In genomic region chr3:65136897-65137296, GRCm38 (mm10) we compare ENCODE assay signal across 18 mouse cellular contexts. TPM values are rescaled to one million over a fixed set of nuclear protein-coding genes. Genes with fewer than 3 reads are reported as not detected.
DNase-seq lines count a peak whose midpoint lies in the region; ATAC-seq lines count a peak whose summit lies in the region.
"Had no signal": no experiment of that assay in that cellular context is flagged by ENCODE, and none has a peak within 500 bp of the region (broad histone marks: within the 10 kb centered on the region; RNA-seq: fewer than 3 reads in every experiment).

No protein-coding gene starts in this region.

- H3K4me3 ChIP-seq in heart, embryonic 13.5 days: no peak overlapping the region
- H3K4me3 ChIP-seq in hindbrain, embryonic 10.5 days: no peak overlapping the region
- H3K4me3 ChIP-seq: embryonic facial prominence, embryonic 13.5 days; midbrain, embryonic 10.5 days had no signal

- no peaks in the 10 kb centered on the region for H3K27me3 ChIP-seq in heart, embryonic 13.5 days (replicated peaks)
- H3K27me3 ChIP-seq in hindbrain, embryonic 10.5 days (ENCODE audit: insufficient read depth, poor library complexity, severe bottlenecking): no peaks in the 10 kb centered on the region
- H3K27me3 ChIP-seq: embryonic facial prominence, embryonic 13.5 days; Patski had no signal

- no peak for ATAC-seq in heart, embryonic 13.5 days (ENCODE audit: extremely low read depth, insufficient number of reproducible peaks, low FRiP score, low TSS enrichment)
- ATAC-seq in inflammation-experienced regulatory T-cells, adult 6 months: no peak
- no peak for ATAC-seq in erythroblast, adult 5-6 weeks (replicated peaks; ENCODE audit: low FRiP score, poor library complexity, severe bottlenecking)
- ATAC-seq: activated CD4-positive, CD25-positive, alpha-beta regulatory T cell, adult 4 months; forebrain, postnatal 0 days; Patski had no signal

- H3K27ac ChIP-seq in heart, embryonic 13.5 days (replicated peaks): peak overlapping the region; percentile 61
- H3K27ac ChIP-seq in hindbrain, embryonic 10.5 days: no peak overlapping the region
- H3K27ac ChIP-seq: embryonic facial prominence, embryonic 13.5 days; midbrain, embryonic 10.5 days had no signal

- peak overlapping the region; percentile 27 for H3K4me2 ChIP-seq in heart, embryonic 13.5 days
- H3K4me2 ChIP-seq: embryonic facial prominence, embryonic 13.5 days had no signal

- no peaks in the 10 kb centered on the region for H3K36me3 ChIP-seq in heart, embryonic 13.5 days
- no peaks in the 10 kb centered on the region for H3K36me3 ChIP-seq in hindbrain, embryonic 10.5 days
- H3K36me3 ChIP-seq: embryonic facial prominence, embryonic 13.5 days; midbrain, embryonic 10.5 days had no signal

- DNase-seq in brain, adult 2 months (ENCODE audit: low read depth, low spot score): peak; percentile 25
- peak; percentile 25 for DNase-seq in gastrocnemius, postnatal 14 days
- peak; percentile 47 for DNase-seq in heart, postnatal 4 days
- no peak for DNase-seq in hindbrain, embryonic 10.5 days (ENCODE audit: low spot score)
- DNase-seq: adrenal gland, postnatal 25 days; cerebellum, adult 8-10 months; forebrain, postnatal 0 days; kidney, adult 9 months; liver; lung, adult 18-20 months; lung, postnatal 4 days had no signal

- H3K9me3 ChIP-seq in heart, embryonic 13.5 days: no peaks in the 10 kb centered on the region
- no peaks in the 10 kb centered on the region for H3K9me3 ChIP-seq in hindbrain, embryonic 10.5 days
- H3K9me3 ChIP-seq: embryonic facial prominence, embryonic 13.5 days; midbrain, embryonic 10.5 days had no signal

- H3K4me1 ChIP-seq in heart, embryonic 13.5 days: peaks cover 30% of the 10 kb centered on the region
- H3K4me1 ChIP-seq in hindbrain, embryonic 10.5 days (replicated peaks): no peaks in the 10 kb centered on the region
- H3K4me1 ChIP-seq: embryonic facial prominence, embryonic 13.5 days had no signal

- H3K9ac ChIP-seq in heart, embryonic 13.5 days: no peak overlapping the region
- H3K9ac ChIP-seq: embryonic facial prominence, embryonic 13.5 days; forebrain, postnatal 0 days had no signal

- intact Hi-C loops in gastrocnemius, postnatal 14 days (cut with DNase I; ENCODE audit: low total_unique reads): no loop called here

- WGBS in heart, embryonic 13.5 days: 35% methylated on average over 5 of the region's 5 CpGs
- WGBS in hindbrain, embryonic 10.5 days: 85% methylated on average over 5 of the region's 5 CpGs

RNA-seq across cellular contexts. Expression of gene Kcnab1, which starts 27.7 kb away (rescaled TPM):
- total RNA-seq in gastrocnemius, postnatal 14 days (2021): 1 to 10 TPM; 7.8 to 9.1 TPM
- polyA plus RNA-seq in heart, embryonic 13.5 days (2015; fragmentation: Nextera tagmentation; extraction: Ambion mirVana): 2.7 and 2.8 TPM in 2 replicates
- 1 to 10 TPM; 2.3 to 3.6 TPM for total RNA-seq in heart, postnatal 4 days (2021)
- polyA plus RNA-seq in inflammation-experienced regulatory T-cells, adult 6 months (2017; shearing (Covaris generic)): 1 to 10 TPM in 1 of 3 experiments, under 1 TPM in 2; 0.43 to 1.3 (median 0.80) TPM
- 5.5 TPM in 2 replicates for polyA plus RNA-seq in hindbrain, embryonic 10.5 days (2016; fragmentation: Nextera tagmentation; extraction: Ambion mirVana)
- total RNA-seq in erythroblast, adult 5-6 weeks (2015; ENCODE audit: low replicate concordance): not detected in 2 replicates
- total RNA-seq in erythroblast, adult 5-6 weeks (2017; ENCODE audit: low replicate concordance): not detected in 2 replicates
